Mouse (Mus musculus) heart, embryonic 15.5 days (tissue): ENCODE results near the gene Birc2. TPM values are rescaled to one million over a fixed set of nuclear protein-coding genes. Genes with fewer than 3 reads are reported as not detected.

ENCODE experiments used
- ATAC-seq: fragments of 200-750 bp; cut with Nextera tagmentation; replicated peaks from 2 replicates; pipeline ENCODE4 v1.8.0; 2017; ENCODE audit warnings: low read depth, moderate TSS enrichment; ENCODE audit not compliant: insufficient number of reproducible peaks, insufficient read depth, low FRiP score
- H3K27ac ChIP-seq: fragments of 300-500 bp; sonication (generic); 2 replicates; pipeline ENCODE4 v1.5.1; 2015; ENCODE audit warnings: mild to moderate bottlenecking, inconsistent platforms
- H3K27me3 ChIP-seq: fragments of 300-500 bp; sonication (generic); 2 replicates; pipeline ENCODE4 v1.6.1; 2015; ENCODE audit warnings: inconsistent platforms
- H3K36me3 ChIP-seq: fragments of 300-500 bp; sonication (generic); 2 replicates; pipeline ENCODE4 v1.6.1; 2015; ENCODE audit warnings: mild to moderate bottlenecking, inconsistent platforms
- H3K4me1 ChIP-seq: fragments of 300-500 bp; sonication (generic); replicated peaks from 2 replicates; pipeline ENCODE4 v1.6.1; 2015; ENCODE audit warnings: inconsistent platforms
- H3K4me2 ChIP-seq: fragments of 300-500 bp; sonication (generic); 2 replicates; pipeline ENCODE4 v1.6.1; 2015; ENCODE audit warnings: inconsistent platforms, mild to moderate bottlenecking, moderate library complexity
- H3K4me3 ChIP-seq: fragments of 300-500 bp; sonication (generic); 2 replicates; pipeline ENCODE4 v1.5.1; 2015; ENCODE audit warnings: mild to moderate bottlenecking, inconsistent platforms
- H3K9ac ChIP-seq: fragments of 300-500 bp; sonication (generic); 2 replicates; pipeline ENCODE4 v1.6.1; 2015; ENCODE audit warnings: mild to moderate bottlenecking, inconsistent platforms
- H3K9me3 ChIP-seq: fragments of 300-500 bp; sonication (generic); replicated peaks from 2 replicates; pipeline ENCODE4 v1.6.1; 2016; ENCODE audit warnings: inconsistent platforms
- WGBS: fragments of 180-500 bp; shearing (Covaris S2); methylation state at CpG from one replicate; pipeline ENCODE4 v1.1.7; 2015; ENCODE audit warnings: mixed read lengths; 5-methylcytosine and 5-hydroxymethylcytosine counted together
- microRNA-seq: library from miRNA; unstranded; fragments of <30 nt; microRNA quantifications from one replicate; pipeline ENCODE4, GENCODE M21; 2016
- polyA plus RNA-seq: library from polyadenylated mRNA; unstranded; fragments of >200 nt; fragmentation: Nextera tagmentation; extraction: Ambion mirVana; gene quantifications from 2 replicates; pipeline ENCODE4 v1.2.1, GENCODE M21; 2015

The Birc2 gene
- polyA plus RNA-seq, 1 experiment from 2014 or later = 25.5 TPM

DNA sequence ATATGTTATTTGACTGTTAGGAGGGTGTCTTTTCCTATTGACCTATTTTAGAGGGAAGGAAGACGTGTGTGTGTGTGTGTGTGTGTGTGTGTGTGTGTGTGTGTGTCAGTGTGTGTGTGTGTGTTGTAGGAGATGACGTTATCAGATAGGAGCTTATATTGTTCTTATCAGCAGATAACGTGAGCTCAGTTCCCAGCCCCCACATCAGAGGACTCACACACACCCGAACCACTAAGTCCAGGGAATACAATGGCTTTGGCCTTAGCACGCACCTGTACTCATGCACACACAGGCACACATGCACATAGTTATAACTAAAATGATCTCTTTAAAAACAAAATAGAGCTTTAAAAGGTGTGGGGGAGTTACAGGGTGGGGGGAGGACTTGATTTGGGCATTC is 67.4 kb downstream of the Birc2 start:
- Histone ChIP-seq H3K4me3 (no peak overlapping the region), H3K4me2 (peak overlapping the region; percentile 18; the same call in 1 of the 2 replicates), H3K27ac (peak overlapping the region; percentile 45), H3K4me1 (peaks cover 57% of the 10 kb centered on the region), H3K27me3 (no peaks in the 10 kb centered on the region), H3K9me3 (no peaks in the 10 kb centered on the region), H3K9ac (no peak overlapping the region), H3K36me3 (peaks cover 11% of the 10 kb centered on the region; the same call in 1 of the 2 replicates)
- 68% methylated on average over 5 of the region's 5 CpGs for WGBS
- ATAC-seq = no peak

GRCm38 (mm10) chr9:7769081-7769480 is 67.8 kb downstream of the Birc2 start:
- Histone ChIP-seq H3K36me3 (peaks cover 10% of the 10 kb centered on the region; the same call in 1 of the 2 replicates), H3K27ac (no peak overlapping the region), H3K9ac (no peak overlapping the region), H3K4me2 (no peak overlapping the region), H3K9me3 (no peaks in the 10 kb centered on the region), H3K27me3 (no peaks in the 10 kb centered on the region), H3K4me1 (peaks cover 57% of the 10 kb centered on the region), H3K4me3 (no peak overlapping the region)
- WGBS = 69% methylated on average over 4 of the region's 4 CpGs
- no peak for ATAC-seq

Small RNA genes lying within 50 kb of the gene (microRNA-seq; reads per million reads assigned to microRNA genes)
- gene Mir5618 = 9.7 reads per million, percentile 25 among the genes with 10 or more reads in this experiment

Other genes with a start within 250 kb of the Birc2 start
- not detected in 2 replicates for gene Mmp20, start 208.8 kb downstream of the Birc2 start, polyA plus RNA-seq
- not detected in 2 replicates for gene Mmp7, start 145.0 kb downstream of the Birc2 start, polyA plus RNA-seq
- 84.6 and 88.9 TPM in 2 replicates for gene Tmem123, start 73.0 kb downstream of the Birc2 start, polyA plus RNA-seq
- 5.4 and 8.2 TPM in 2 replicates for gene Birc3, start 36.1 kb upstream of the Birc2 start, polyA plus RNA-seq
- 19.8 and 24.3 TPM in 2 replicates for gene Yap1, start 167.5 kb upstream of the Birc2 start, polyA plus RNA-seq
- gene Cfap300, start 205.8 kb upstream of the Birc2 start, polyA plus RNA-seq = 5.1 and 5.9 TPM in 2 replicates